Mouse (Mus musculus) T-helper 2 cell (primary cell): ENCODE measurements at regions not wholly inside any gene's neighbourhood (a gene's known extent, or its start where the extent isn't known, plus 50 kb on each side); places are given as distances from the start of the nearest gene placed in this dataset.

Source experiments
- in situ Hi-C: fragments of 300-600 bp; cut with MboI, MseI; formaldehyde crosslinking; loops from one replicate; pipeline ENCODE4 v1.15.1; 2025; ENCODE audit warnings: high pct_unique_total_duplicates

DNA sequence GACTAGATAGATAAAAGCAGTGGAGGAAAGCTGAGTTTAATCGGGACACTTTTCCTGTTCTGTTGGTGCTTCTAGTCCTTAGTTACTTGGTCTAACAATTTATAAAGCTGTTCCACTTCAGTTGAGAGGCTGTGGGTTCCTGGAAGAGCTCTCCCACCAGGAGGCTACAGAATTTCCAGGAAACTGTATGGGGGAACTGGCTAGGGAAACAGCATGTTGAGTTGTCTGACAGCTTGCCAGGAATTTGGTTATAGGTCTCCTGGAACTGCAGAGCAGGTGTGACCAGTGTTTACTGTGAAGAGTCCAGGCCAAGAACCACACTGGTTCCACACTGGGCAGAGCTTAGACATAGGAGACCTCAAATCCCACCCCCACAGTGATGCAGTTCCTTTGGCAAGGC, 65.0 kb upstream of the Pik3cg start:
- in situ Hi-C loops, result no loop called here

DNA sequence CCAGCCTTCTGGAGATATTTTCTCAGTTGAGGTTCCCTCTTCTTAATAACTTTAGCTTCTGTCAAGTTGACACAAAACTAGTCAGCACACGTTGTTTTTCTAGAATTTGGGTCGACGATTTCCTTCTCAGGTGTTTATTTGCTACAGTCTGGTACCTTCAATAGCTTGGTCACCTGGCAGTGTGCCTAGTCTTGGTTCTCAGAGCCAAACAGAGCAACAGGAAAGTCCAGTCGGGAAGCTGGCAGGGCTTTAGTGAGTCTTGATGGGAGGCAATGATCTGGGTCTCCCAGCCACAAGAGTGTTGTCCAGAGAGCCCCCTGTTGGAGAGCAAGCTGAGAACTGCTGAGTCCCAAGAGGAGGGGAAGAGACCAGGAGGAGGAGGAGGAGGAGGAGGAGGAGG, 71.4 kb upstream of the Pik3cg start:
- in situ Hi-C loops, result no loop called here

DNA sequence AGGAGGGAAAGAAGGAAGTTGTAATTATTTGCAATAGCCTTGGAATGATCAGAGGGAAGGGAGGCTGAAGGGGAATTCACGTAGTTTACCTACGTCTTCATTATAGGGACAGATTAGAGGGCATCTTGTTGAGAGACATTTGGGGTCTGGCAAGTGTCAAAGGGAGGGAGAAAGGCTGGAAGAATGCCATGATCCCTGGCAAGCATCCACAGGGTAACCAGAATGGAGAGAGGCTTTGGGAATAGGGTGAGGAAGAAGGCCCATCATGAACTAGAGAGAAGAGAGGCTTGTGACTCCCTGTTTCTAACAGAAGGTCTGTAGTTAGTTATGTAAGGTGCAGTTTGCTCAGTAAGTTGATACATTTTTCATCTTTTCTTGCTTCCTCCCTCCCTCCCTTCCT, 71.8 kb upstream of the Pik3cg start:
- in situ Hi-C loops, result no loop called here

DNA sequence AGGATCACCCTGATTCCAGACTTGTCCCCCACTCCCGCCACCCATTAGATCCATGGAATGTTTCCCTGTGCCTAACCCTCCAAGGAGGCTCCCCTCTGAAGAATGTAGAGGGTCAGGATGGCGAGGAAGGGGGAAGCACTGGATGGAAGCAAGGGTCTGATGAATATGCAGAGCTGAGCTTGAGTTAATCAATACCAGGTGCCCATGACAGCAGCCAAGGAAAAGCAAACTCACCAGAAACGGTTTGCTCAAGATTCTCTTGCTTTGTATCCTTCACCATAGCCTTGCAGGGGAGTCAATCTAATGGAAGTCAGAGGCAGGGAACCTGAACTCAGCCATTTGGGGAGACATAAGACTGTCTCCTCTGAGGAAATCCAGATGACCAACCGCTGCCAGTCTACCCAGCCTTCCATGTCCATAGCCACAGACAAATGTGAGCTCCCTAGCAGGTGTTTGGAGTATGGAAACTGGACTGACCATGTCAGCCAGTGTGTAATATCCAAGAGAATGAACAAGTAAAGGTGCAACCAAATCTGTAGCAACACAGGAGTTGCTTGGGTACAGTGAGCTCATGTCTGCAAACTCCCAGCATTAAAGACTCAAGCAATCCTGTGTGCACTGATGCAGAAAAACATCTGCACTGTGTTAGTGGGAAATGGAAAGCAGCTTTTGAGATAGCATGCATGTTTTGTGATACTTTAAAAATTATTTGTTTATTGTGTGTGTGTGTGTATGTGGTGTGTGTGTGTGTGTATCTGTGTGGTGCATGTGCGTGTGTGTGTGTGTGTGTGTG, 74.1 kb upstream of the Pik3cg start:
- in situ Hi-C loops, result no loop called here

DNA sequence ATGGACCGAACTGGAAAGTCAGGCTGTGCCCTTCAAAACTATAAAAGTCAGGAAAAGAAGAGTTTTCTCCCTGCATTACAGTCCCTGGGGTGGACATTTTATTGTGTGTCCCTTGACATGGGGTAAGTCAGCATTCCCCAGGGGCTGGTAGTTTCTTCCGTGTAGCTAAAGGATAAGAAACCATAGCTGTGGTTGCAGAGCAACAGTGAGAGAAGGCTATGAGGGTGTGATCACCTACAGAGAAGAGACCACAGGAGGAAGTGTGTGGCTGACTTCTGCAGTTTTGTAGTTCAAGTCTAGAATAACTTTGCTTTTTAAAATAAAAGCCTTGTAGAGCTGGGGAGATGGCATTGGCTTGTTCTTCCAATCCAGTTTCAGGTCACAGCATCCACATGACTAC, 76.6 kb upstream of the Pik3cg start:
- in situ Hi-C loops, result no loop called here

DNA sequence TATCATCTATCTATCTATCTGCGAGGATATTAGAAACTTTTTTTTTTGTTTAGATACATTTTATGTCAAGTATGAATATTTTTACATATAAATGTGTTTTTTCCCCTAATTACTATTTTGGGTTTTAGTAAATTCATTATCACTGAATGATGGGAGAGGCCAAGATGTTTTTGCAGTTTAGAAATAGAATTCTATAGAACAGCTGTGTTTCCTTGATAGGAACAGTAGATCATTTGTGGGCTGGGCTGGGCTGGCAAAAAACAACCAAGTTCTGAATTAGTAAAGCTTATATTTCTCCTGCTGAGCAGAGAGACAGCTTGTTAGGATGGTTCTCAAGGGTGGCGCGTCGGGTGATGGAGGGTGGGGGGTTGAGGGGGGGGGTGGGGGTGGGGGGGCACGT, 78.2 kb upstream of the Pik3cg start:
- in situ Hi-C loops, result no loop called here

DNA sequence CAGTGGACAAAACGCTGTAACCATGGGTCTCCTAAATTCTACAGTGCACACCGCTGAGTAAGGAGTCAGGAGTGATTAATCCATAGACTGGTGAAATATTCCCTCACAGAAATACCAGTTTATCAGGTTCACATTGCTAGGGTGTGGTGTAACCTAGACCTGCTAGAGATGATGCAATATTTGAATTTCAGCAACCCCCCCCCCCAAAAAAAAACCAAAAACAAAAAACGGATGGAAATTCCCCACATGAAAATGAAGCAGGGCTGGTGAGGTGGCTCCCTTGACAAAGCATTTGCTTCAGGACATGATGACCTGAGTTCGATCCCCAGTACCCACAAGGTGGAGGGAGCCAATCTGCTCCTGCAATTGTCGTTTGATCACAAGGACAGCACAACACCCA, 82.7 kb upstream of the Pik3cg start:
- in situ Hi-C loops, result loop anchor here (5.0 to 10.0 kb wide), 3 partner anchors 54 to 94 kb away; partner anchors contain the start of gene Pik3cg

DNA sequence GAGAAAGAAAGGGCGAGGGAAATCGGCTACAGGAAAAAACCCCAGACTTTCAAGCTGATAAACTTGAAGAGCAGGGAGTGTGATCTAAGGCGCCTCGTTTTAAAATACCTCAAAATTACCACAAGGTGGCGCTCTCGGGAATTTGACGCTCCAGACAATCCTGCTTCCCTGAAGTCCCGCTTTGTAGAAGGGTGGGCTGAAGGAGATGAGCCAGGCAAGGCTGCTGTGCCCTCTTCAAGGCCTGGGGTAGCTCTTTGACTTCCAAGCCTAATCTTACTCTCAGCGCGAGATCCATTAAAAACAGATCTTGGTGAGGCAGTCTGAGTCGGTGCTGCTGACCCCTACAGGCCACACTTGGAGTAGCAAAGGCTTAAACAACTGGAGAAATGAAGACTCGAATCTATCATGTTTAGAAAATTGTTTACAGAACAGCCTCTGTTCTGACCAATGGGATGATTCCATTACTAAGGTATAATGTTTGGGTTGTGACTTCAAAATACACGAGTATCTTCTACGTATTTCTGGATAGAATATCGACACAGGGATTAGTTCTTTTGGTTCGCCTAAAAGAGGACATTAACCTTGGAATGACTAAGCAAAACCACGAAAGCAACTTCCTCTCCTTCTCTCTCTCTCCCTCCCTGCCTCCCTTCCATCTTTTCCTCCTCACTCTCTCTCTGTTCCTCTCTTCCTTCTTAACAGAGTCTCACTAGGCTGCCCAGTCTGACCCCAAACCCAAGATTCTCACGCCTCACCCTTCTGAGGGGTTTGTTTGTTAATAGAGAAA, 83.7 kb upstream of the Pik3cg start:
- in situ Hi-C loops, result loop anchor here (5.0 to 10.0 kb wide), 3 partner anchors 53 to 93 kb away; partner anchors contain the start of gene Pik3cg

DNA sequence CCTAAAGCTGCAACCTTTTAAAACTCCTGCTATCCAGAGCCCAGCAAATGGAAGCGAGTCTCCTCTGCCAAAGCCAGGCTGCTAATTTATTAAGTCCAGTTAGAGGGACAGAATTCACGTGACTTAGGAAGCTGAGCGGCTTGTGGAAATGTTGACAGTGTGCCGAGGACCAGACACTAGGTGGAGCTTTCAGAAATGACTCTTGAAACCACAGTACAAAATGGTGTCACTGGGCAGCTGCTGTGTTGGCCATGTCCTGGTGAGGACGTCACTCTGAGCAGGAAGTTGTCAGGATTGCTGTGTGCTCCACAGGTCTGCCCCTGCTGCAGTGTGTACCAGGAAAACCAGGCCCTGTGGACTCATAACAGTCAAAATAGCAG, 84.3 kb upstream of the Pik3cg start:
- in situ Hi-C loops, result loop anchor here (5.0 to 10.0 kb wide), 3 partner anchors 52 to 92 kb away; partner anchors contain the start of gene Pik3cg

DNA sequence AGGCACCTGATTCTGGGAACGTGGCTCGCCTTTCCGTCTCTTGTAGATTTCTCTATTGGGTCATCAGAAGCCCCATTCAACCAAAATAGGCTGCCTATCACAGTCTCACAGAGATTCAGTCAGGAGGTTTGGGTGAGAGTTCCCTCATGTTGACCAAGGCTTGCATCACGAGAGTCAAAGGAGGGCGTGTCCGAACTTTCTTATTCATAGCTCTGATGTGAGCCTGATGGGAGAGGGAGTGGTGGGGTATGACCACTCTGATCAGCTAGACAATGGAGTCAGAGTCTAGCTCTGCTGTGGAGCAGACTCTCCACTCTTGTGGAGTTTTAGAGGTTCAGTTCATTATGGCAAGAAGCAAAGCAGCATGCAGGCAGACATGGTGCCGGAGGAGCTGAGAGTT, 81.1 kb upstream of the Ccdc71l start:
- in situ Hi-C loops, result loop anchor here (10.0 kb wide), 2 partner anchors 47 to 87 kb away; no protein-coding TSS in a partner anchor

DNA sequence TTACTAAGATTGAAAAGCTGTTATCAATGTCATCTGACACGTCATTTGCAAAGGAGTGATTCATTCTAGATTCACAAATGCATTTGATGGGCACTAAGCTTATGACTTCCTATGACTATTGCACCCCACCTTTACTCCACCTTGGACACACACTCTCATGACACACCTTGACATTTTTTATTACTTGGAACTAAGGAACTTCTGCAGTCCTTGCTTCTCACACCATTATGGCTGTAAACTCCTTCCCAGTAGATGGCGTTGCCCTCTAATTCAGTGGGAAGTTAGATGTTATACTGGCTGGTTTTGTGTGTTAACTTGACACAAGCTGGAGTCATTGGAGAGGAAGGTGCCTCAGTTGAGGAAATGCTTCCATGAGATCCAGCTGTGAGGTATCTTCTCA, 78.8 kb upstream of the Ccdc71l start:
- in situ Hi-C loops, result loop anchor here (10.0 kb wide), 2 partner anchors 45 to 85 kb away; no protein-coding TSS in a partner anchor

DNA sequence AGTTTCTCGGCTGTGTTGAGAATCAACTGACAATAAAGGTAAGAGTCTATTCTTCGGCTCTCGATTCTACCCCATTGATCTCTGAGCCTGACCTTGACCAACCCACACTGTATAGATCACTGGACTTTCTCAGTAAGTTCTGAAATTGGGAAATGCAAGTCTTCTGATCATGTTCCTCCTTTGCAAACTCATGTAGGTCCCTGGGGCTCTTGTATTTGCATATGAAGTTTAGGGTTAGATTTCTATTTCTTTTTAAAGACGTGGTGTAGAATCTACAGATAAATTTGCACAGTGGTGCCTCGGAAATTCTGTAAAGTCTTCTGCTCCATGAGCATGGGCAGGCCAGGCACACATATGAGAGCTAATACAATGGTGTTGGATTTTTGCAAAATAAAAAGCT, 72.8 kb upstream of the Ccdc71l start:
- in situ Hi-C loops, result no loop called here

DNA sequence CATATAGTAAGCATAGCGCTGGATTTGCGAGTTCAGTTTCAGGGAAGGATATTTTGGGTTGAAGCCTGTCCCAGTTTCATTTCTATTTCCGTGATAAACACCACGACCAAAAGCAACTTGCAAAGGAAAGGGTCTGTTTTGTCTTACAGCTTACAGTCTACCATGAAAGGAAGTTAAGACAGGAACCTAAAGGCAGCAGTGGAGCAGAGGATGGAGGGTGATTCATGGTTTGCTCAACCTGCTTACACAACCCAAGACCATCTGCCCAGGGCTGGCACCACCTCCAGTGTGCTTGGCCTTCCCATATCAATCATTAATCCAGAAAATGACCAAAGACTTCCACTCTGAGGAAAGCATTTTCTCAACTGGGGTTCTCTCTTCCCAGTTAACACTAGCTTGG, 72.2 kb upstream of the Ccdc71l start:
- in situ Hi-C loops, result no loop called here

DNA sequence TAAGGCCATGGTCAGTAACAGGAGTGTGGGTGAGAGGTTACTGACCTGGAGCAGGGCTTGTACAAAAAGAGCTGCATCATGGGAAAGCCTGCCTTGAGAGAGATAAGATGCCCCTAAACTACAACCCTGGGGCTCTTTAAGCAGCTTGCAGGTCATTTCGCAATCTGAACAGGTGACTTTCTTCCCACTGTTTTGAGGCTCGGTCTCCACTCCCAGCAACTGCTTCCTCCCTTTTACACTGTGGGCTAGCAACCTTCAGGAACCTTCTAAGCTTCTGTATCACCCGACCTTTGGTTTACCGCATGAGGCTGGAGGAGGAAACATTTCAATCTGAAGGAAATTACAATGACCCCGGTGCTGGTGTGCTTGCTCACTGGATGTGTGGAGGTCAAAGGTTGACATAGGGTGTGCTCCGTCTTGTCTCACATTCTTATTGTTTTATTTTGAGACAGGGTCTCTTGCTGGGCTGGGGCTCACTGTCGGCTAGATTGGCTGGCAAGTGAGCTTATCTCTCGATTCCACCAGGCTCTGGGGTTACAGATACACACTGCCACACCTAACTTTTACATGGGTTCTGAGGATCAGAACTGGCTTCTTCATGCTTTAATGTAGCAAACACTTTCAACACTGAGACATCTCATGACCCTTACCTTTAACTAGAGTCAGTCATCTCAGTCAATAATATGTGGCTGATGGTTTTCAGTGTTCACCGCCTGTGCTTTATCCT, 71.1 kb upstream of the Ccdc71l start:
- in situ Hi-C loops, result no loop called here

DNA sequence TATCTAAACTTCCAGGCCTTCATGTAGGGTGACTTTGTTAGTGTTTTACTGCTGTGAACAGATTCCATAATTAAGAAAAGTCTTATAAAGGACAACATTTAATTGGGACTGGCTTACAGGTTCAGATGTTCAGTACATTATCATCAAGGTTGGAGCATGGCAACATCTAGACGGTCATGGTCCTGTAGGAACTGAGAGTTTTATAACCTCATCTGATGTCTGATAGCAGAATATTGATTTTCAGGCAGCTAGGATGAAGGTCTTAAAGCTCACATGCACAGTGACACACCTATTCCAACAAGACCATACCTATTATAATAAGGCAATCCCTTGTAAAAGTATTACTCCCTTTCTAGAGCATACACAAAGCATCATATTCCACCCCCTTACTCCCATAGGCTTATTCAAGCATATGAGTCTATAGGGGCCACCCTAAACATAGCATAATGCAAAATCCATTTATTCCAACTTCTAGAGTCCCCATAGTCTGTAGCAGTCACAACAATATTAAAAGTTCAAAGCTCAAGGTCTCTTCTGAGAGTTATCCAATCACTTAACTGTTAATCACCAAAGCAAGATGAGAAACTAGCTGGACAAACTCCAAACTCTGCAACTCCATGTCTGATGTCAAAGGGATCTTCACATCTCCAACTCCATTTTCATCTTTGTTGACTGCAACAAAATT, 63.3 kb upstream of the Ccdc71l start:
- in situ Hi-C loops, result no loop called here
